Mouse (Mus musculus): ENCODE data around the gene Exoc3l4.

The Exoc3l4 gene

GRCm38 (mm10) chr12:111450359-111450758 lies 33.5 kb downstream of the Exoc3l4 start:
- DNase-seq (ENCODE audit: low spot score), result no peak

- DNase-seq (ENCODE audit: low spot score), result no peak
Observed at GRCm38 (mm10) chr12:111451561-111451960, 34.7 kb downstream of the Exoc3l4 start.

GRCm38 (mm10) chr12:111454021-111454420 lies 37.2 kb downstream of the Exoc3l4 start:
- DNase-seq (ENCODE audit: low spot score), result no peak

- DNase-seq (ENCODE audit: low spot score), result no peak
Observed at GRCm38 (mm10) chr12:111454543-111455280, 37.9 kb downstream of the Exoc3l4 start.

- no peak for DNase-seq (ENCODE audit: low spot score)
Observed at GRCm38 (mm10) chr12:111455311-111455846, 38.6 kb downstream of the Exoc3l4 start.

GRCm38 (mm10) chr12:111455860-111456259 lies 39.0 kb downstream of the Exoc3l4 start:
- no peak for DNase-seq (ENCODE audit: low spot score)

- DNase-seq (ENCODE audit: low spot score), result no peak
Observed at GRCm38 (mm10) chr12:111457742-111458141, 40.9 kb downstream of the Exoc3l4 start.

- DNase-seq (ENCODE audit: low spot score), result no peak
Observed at GRCm38 (mm10) chr12:111463570-111463969, 46.8 kb downstream of the Exoc3l4 start.

GRCm38 (mm10) chr12:111466369-111466768 lies 49.6 kb downstream of the Exoc3l4 start:
- no peak for DNase-seq (ENCODE audit: low spot score)

- no peak for DNase-seq (ENCODE audit: low spot score)
Observed at GRCm38 (mm10) chr12:111468206-111468605, 51.4 kb downstream of the Exoc3l4 start.

GRCm38 (mm10) chr12:111469507-111469906 lies 52.7 kb downstream of the Exoc3l4 start:
- peak; percentile 31 for DNase-seq (ENCODE audit: low spot score)

GRCm38 (mm10) chr12:111471119-111471518 lies 54.3 kb downstream of the Exoc3l4 start:
- no peak for DNase-seq (ENCODE audit: low spot score)

- DNase-seq (ENCODE audit: low spot score), result no peak
Observed at GRCm38 (mm10) chr12:111471721-111472120, 54.9 kb downstream of the Exoc3l4 start.

- DNase-seq (ENCODE audit: low spot score), result no peak
Observed at GRCm38 (mm10) chr12:111472886-111473285, 56.1 kb downstream of the Exoc3l4 start.

- DNase-seq (ENCODE audit: low spot score), result no peak
Observed at GRCm38 (mm10) chr12:111474384-111474783, 57.6 kb downstream of the Exoc3l4 start.

- no peak for DNase-seq (ENCODE audit: low spot score)
Observed at GRCm38 (mm10) chr12:111474893-111475643, 58.3 kb downstream of the Exoc3l4 start.

GRCm38 (mm10) chr12:111478924-111479323 lies 62.1 kb downstream of the Exoc3l4 start:
- DNase-seq (ENCODE audit: low spot score), result no peak

GRCm38 (mm10) chr12:111479917-111480316 lies 63.1 kb downstream of the Exoc3l4 start:
- no peak for DNase-seq (ENCODE audit: low spot score)
